In the genomic region with DNA sequence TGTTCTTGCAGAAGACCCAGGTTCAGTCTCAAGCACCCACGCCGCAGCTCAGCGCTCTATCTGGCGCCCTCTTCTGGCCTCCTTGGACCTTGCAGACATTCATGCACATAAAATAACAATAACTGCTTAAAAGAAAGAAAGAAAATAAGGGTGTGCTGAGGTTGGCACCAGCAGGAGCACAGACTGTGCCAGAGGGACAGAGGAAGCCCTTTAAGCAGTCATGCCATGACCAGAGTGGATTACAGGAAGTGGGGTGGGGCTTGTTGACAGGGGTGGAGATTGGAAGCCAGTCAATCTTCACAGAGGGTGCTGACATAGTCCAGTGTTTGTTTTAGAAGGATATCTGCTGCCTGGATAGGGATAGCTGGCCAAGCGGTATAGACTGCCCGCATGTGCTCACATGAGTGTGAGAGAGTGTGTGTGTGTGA, we compare ENCODE assay signal across 9 mouse cellular contexts. TPM values are rescaled to one million over a fixed set of nuclear protein-coding genes. Genes with fewer than 3 reads are reported as not detected.
A peak's percentile ranks its signal among the peaks of the same experiment; 100 is the strongest.
DNase-seq lines count a peak whose midpoint lies in the region; ATAC-seq and TF ChIP-seq lines count a peak whose summit lies in the region.
"Had no signal": no experiment of that assay in that cellular context is flagged by ENCODE, and none has a peak within 500 bp of the region (broad histone marks: within the 10 kb centered on the region; RNA-seq: fewer than 3 reads in every experiment).

No protein-coding gene starts in this region.

- WGBS in stomach, embryonic 15.5 days = 61% methylated on average over 6 of the region's 6 CpGs
- WGBS in midbrain, embryonic 15.5 days = 60% methylated on average over 6 of the region's 6 CpGs

- H3K4me1 ChIP-seq in stomach, embryonic 15.5 days = no peaks in the 10 kb centered on the region
- H3K4me1 ChIP-seq in midbrain, embryonic 15.5 days = no peaks in the 10 kb centered on the region
- H3K4me1 ChIP-seq: hindbrain, embryonic 15.5 days had no signal

- no peaks in the 10 kb centered on the region for H3K9me3 ChIP-seq in stomach, embryonic 15.5 days
- H3K9me3 ChIP-seq in midbrain, embryonic 15.5 days = no peaks in the 10 kb centered on the region
- H3K9me3 ChIP-seq: hindbrain, embryonic 15.5 days had no signal

- no peak overlapping the region for H3K27ac ChIP-seq in left cerebral cortex, adult 2 months
- no peak overlapping the region for H3K27ac ChIP-seq in stomach, embryonic 15.5 days
- H3K27ac ChIP-seq in midbrain, embryonic 15.5 days = no peak overlapping the region
- H3K27ac ChIP-seq: hindbrain, embryonic 15.5 days had no signal

- intact Hi-C loops in left cerebral cortex, adult 2 months (cut with DNase I) = no loop called here
- intact Hi-C loops in left cerebral cortex, postnatal 10 days (cut with DNase I) = no loop called here

- ATAC-seq in common myeloid progenitor, adult 5-6 weeks (replicated peaks; ENCODE audit: low read depth, poor library complexity, severe bottlenecking) = peak; percentile 39; the same call in 1 of the 2 replicates
- peak; percentile 47 for ATAC-seq in stomach, embryonic 15.5 days (ENCODE audit: insufficient read depth, low FRiP score, low read depth)
- no peak for ATAC-seq in midbrain, embryonic 15.5 days (replicated peaks)

- no peak overlapping the region for H3K4me3 ChIP-seq in left cerebral cortex, adult 2 months
- no peak overlapping the region for H3K4me3 ChIP-seq in stomach, embryonic 15.5 days (replicated peaks)
- H3K4me3 ChIP-seq in midbrain, embryonic 15.5 days = no peak overlapping the region
- H3K4me3 ChIP-seq: hindbrain, embryonic 15.5 days had no signal

- DNase-seq in left cerebral cortex, adult 2 months (ENCODE audit: extremely low spot score in 1 of 2, low spot score in 2 of 2) = no peak
- no peak for DNase-seq in left cerebral cortex, postnatal 10 days (ENCODE audit: extremely low spot score in 1 of 2, low spot score in 2 of 2)
- peak; percentile 37 to 73 for DNase-seq in kidney, postnatal 25 days
- DNase-seq in left cerebral cortex, adult 8-10 months (ENCODE audit: low spot score in 2 of 2) = no peak
- no peak for DNase-seq in adrenal gland, adult 2 months

- peak; percentile 45 for TF ChIP-seq CTCF in left cerebral cortex, adult 2 months (IDR thresholded peaks at IDR 0.05)

- H3K36me3 ChIP-seq in stomach, embryonic 15.5 days = no peaks in the 10 kb centered on the region
- H3K36me3 ChIP-seq in midbrain, embryonic 15.5 days (replicated peaks) = no peaks in the 10 kb centered on the region

- H3K4me2 ChIP-seq in stomach, embryonic 15.5 days = no peak overlapping the region
- no peak overlapping the region for H3K4me2 ChIP-seq in midbrain, embryonic 15.5 days
- H3K4me2 ChIP-seq: hindbrain, embryonic 15.5 days had no signal

- H3K27me3 ChIP-seq in stomach, embryonic 15.5 days (replicated peaks) = no peaks in the 10 kb centered on the region
- H3K27me3 ChIP-seq in midbrain, embryonic 15.5 days (replicated peaks) = no peaks in the 10 kb centered on the region
- H3K27me3 ChIP-seq: hindbrain, embryonic 15.5 days had no signal

- no peak overlapping the region for H3K9ac ChIP-seq in stomach, embryonic 15.5 days
- no peak overlapping the region for H3K9ac ChIP-seq in midbrain, embryonic 15.5 days
- H3K9ac ChIP-seq: hindbrain, embryonic 15.5 days had no signal

RNA-seq across cellular contexts. Expression of a gene that starts 10.1 kb away (rescaled TPM):
- 1 to 10 TPM; 5.4 to 6.8 TPM for total RNA-seq in left cerebral cortex, adult 2 months (2021)
- total RNA-seq in left cerebral cortex, postnatal 10 days (2021) = 10 to 100 TPM in 1 of 2 experiments, 1 to 10 TPM in 1; 8.7 to 10.6 TPM
- 12.1 and 12.5 TPM in 2 replicates for total RNA-seq in common myeloid progenitor, adult 5-6 weeks (2017)
- polyA plus RNA-seq in stomach, embryonic 15.5 days (2015; fragmentation: Nextera tagmentation; extraction: Ambion mirVana) = 17.1 and 17.5 TPM in 2 replicates
- total RNA-seq in left cerebral cortex, adult 8-10 months (2022) = 1 to 10 TPM; 4.9 to 7.6 (median 6.5) TPM
- 19.4 and 19.9 TPM in 2 replicates for polyA plus RNA-seq in midbrain, embryonic 15.5 days (2015; fragmentation: Nextera tagmentation; extraction: Ambion mirVana)
- total RNA-seq in adrenal gland, adult 2 months (2021) = 1 to 10 TPM; 8.4 to 8.7 TPM
- 3.4 and 4.3 TPM in 2 replicates for polyA plus RNA-seq in adrenal gland, adult 2 months (2012; rRNA removed)

RNA-seq across cellular contexts. Expression of a gene that starts 10.3 kb away (rescaled TPM):
- 10 to 100 TPM; 18.3 to 25.1 TPM for total RNA-seq in left cerebral cortex, adult 2 months (2021)
- 10 to 100 TPM; 21.5 to 24.7 TPM for total RNA-seq in left cerebral cortex, postnatal 10 days (2021)
- 10.1 and 10.6 TPM in 2 replicates for total RNA-seq in common myeloid progenitor, adult 5-6 weeks (2017)
- 45.4 and 49.3 TPM in 2 replicates for polyA plus RNA-seq in stomach, embryonic 15.5 days (2015; fragmentation: Nextera tagmentation; extraction: Ambion mirVana)
- 10 to 100 TPM; 13.7 to 19.8 (median 19.0) TPM for total RNA-seq in left cerebral cortex, adult 8-10 months (2022)
- 35.8 and 36.1 TPM in 2 replicates for polyA plus RNA-seq in midbrain, embryonic 15.5 days (2015; fragmentation: Nextera tagmentation; extraction: Ambion mirVana)
- 10 to 100 TPM; 11.6 to 19.8 TPM for total RNA-seq in adrenal gland, adult 2 months (2021)
- polyA plus RNA-seq in adrenal gland, adult 2 months (2012; rRNA removed) = 15.4 and 16.1 TPM in 2 replicates

RNA-seq across cellular contexts. Expression of a gene that starts 52.6 kb away (rescaled TPM):
- 1 to 10 TPM; 5.8 to 6.2 TPM for total RNA-seq in left cerebral cortex, adult 2 months (2021)
- total RNA-seq in left cerebral cortex, postnatal 10 days (2021) = 1 to 10 TPM; 2.1 TPM
- total RNA-seq in common myeloid progenitor, adult 5-6 weeks (2017) = 0.46 TPM in 1 of 2 replicates, not detected in the other
- 29.2 and 38.2 TPM in 2 replicates for polyA plus RNA-seq in stomach, embryonic 15.5 days (2015; fragmentation: Nextera tagmentation; extraction: Ambion mirVana)
- total RNA-seq in left cerebral cortex, adult 8-10 months (2022) = 1 to 10 TPM; 5.5 to 8.2 (median 7.1) TPM
- polyA plus RNA-seq in midbrain, embryonic 15.5 days (2015; fragmentation: Nextera tagmentation; extraction: Ambion mirVana) = 1.9 and 2.1 TPM in 2 replicates
- total RNA-seq in adrenal gland, adult 2 months (2021) = 1 to 10 TPM; 1.6 to 4.6 TPM
- 0.51 and 1.3 TPM in 2 replicates for polyA plus RNA-seq in adrenal gland, adult 2 months (2012; rRNA removed)

Comparison
In these comparisons a context has a peak if more than half of its experiments do, and no peak if none do; other contexts are left out.
1. DNase-seq: peak in kidney, postnatal 25 days (2 of 2); none in left cerebral cortex, adult 2 months (0 of 2), left cerebral cortex, postnatal 10 days (0 of 2), left cerebral cortex, adult 8-10 months (0 of 2) and adrenal gland, adult 2 months (single experiment).